Mouse (Mus musculus): Measurements from ENCODE around the gene Olfr1024.

Gene Olfr1024

GRCm38 (mm10) chr2:85904952-85905351 is at the start of gene Olfr1024:
Gene Olfr1024, minus strand, starts transcription at chr2:85905052.
- no peak for DNase-seq (ENCODE audit: low spot score)

DNA sequence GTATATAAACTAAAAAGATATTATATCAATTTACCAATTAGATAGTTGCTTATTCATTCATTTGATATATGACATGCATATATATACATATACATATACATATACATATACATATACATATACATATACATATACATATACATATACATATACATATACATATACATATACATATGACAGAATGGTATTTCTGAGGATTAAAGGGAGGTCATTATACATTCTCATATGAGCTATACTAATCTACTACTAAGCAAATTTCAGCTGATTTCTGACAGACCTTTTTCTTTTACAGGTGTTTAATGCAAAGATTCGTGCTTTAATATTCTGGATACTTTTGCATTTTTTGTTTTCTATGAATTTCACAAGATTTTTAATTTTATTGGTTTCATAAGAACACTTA is 45.3 kb upstream of the Olfr1024 start, which contains the start of gene Olfr1028:
Gene Olfr1028 (plus strand): TSS at position 301 of the 400 bp plus-strand sequence.
- no peak for DNase-seq (ENCODE audit: low spot score)

GRCm38 (mm10) chr2:85921258-85921657 is 16.4 kb upstream of the Olfr1024 start, which contains the start of gene Olfr1026:
Gene Olfr1026, plus strand, starts transcription at chr2:85921558.
- DNase-seq (ENCODE audit: low spot score): no peak

DNA sequence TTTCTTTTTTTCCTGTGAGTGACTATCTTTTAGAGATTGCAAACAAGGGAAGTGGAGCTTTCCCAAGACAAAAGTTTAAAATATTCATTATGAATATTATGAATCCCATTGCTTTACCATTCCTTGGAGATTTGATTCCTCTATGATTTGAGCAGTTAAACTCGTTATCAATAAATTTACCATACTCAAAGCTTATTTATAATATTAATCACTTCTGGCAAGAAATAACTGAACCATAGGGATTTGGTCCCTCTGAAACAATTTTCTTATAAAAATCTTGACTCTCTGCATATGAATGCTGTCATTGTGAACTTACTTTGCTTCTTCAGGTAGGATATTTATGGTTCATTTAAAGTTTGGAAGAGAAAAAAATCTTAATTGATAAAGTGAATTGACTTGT is 10.0 kb upstream of the Olfr1024 start, which contains the start of gene Olfr1025-ps1:
Gene Olfr1025-ps1 (plus strand): TSS at position 301 of the 400 bp plus-strand sequence.
- DNase-seq (ENCODE audit: low spot score): no peak

GRCm38 (mm10) chr2:85913197-85913596 is 8.3 kb upstream of the Olfr1024 start:
- DNase-seq (ENCODE audit: low spot score): no peak

DNA sequence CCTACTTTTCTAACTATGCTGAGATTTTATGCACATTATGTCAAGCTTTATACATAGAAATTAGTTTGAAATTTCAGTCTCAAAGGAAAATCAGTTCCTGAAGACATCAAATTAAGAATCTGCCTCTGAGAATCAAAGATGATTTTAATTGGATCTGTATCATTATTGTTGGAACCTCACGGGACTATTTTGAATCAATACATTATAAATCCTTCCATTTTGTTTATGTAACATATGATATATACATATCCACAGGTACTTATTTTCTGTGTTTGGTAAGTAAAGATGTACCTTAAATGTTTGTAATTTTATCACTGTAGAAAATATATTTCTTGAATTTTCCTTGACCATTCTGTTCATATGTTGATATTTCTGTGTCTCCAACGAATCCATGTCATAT is 19.5 kb downstream of the Olfr1024 start, which contains the start of gene Olfr1023:
Gene Olfr1023 (plus strand): TSS at position 301 of the 400 bp plus-strand sequence.
- no peak for DNase-seq (ENCODE audit: low spot score)

- no peak for DNase-seq (ENCODE audit: low spot score)
Measured at GRCm38 (mm10) chr2:85868294-85868693, 36.6 kb downstream of the Olfr1024 start, which contains the start of gene Olfr1022. Gene Olfr1022, plus strand, starts transcription at chr2:85868594.

Data from T-cell, adult 2 months (primary cell).